Mouse (Mus musculus): ENCODE results near the gene Aak1. TPM values are rescaled to one million over a fixed set of nuclear protein-coding genes. Genes with fewer than 3 reads are reported as not detected.
"Not testable (repeated sequence)": the region's sequence is repeated elsewhere in the genome, so short reads cannot be mapped to it uniquely, and the experiment has no call there.

The Aak1 gene
- total RNA-seq, 2 experiments from 2014 or later, result 99.0 to 109 TPM

- DNase-seq, result no peak
These were observed 7.4 kb upstream of the Aak1 start for GRCm38 (mm10) chr6:86841949-86842348.

- no peak for DNase-seq
These were observed 5.7 kb upstream of the Aak1 start for GRCm38 (mm10) chr6:86843636-86844035.

- DNase-seq, result no peak
These were observed 2.9 kb upstream of the Aak1 start for GRCm38 (mm10) chr6:86846467-86846866.

- DNase-seq, result no peak
These were observed 1.5 kb upstream of the Aak1 start for GRCm38 (mm10) chr6:86847816-86848215.

- DNase-seq, result no peak
These were observed 770 bp upstream of the Aak1 start for GRCm38 (mm10) chr6:86848580-86848914.

GRCm38 (mm10) chr6:86849692-86850445 lies 552 bp downstream of the Aak1 start:
- DNase-seq, result peak; percentile 62

- DNase-seq, result no peak
These were observed 1.3 kb downstream of the Aak1 start for GRCm38 (mm10) chr6:86850588-86850987.

- no peak for DNase-seq
These were observed 2.2 kb downstream of the Aak1 start for GRCm38 (mm10) chr6:86851561-86851960.

- no peak for DNase-seq
These were observed 4.6 kb downstream of the Aak1 start for GRCm38 (mm10) chr6:86853928-86854327.

- no peak for DNase-seq
These were observed 5.6 kb downstream of the Aak1 start for GRCm38 (mm10) chr6:86854941-86855340.

- no peak for DNase-seq
These were observed 9.3 kb downstream of the Aak1 start for GRCm38 (mm10) chr6:86858606-86859005.

- no peak for DNase-seq
These were observed 11.6 kb downstream of the Aak1 start for GRCm38 (mm10) chr6:86860732-86861463.

GRCm38 (mm10) chr6:86864358-86864757 lies 15.0 kb downstream of the Aak1 start:
- no peak for DNase-seq

GRCm38 (mm10) chr6:86870335-86870734 lies 21.0 kb downstream of the Aak1 start:
- peak; percentile 33 for DNase-seq

GRCm38 (mm10) chr6:86871783-86872182 lies 22.5 kb downstream of the Aak1 start:
- no peak for DNase-seq

GRCm38 (mm10) chr6:86874711-86875375 lies 25.5 kb downstream of the Aak1 start:
- DNase-seq, result peak; percentile 45

GRCm38 (mm10) chr6:86876451-86876850 lies 27.1 kb downstream of the Aak1 start:
- no peak for DNase-seq

- not testable (repeated sequence) for DNase-seq
These were observed 29.3 kb downstream of the Aak1 start for GRCm38 (mm10) chr6:86878656-86879055.

GRCm38 (mm10) chr6:86879314-86879713 lies 30.0 kb downstream of the Aak1 start:
- DNase-seq, result peak; percentile 41

GRCm38 (mm10) chr6:86884230-86884629 lies 34.9 kb downstream of the Aak1 start:
- no peak for DNase-seq

- no peak for DNase-seq
These were observed 35.4 kb downstream of the Aak1 start for GRCm38 (mm10) chr6:86884746-86885145.

- DNase-seq, result peak; percentile 18
These were observed 36.7 kb downstream of the Aak1 start for GRCm38 (mm10) chr6:86885816-86886529.

- DNase-seq, result no peak
These were observed 37.5 kb downstream of the Aak1 start for GRCm38 (mm10) chr6:86886803-86887202.

Measured in heart, postnatal 4 days (tissue).